Mouse (Mus musculus) hindlimb bud, embryonic 11.5 days (tissue): ENCODE measurements around the gene Pygo2.

Source experiments
- DNase-seq: peaks from one replicate; pipeline ENCODE4 v3.0.0-alpha.2; 2012; ENCODE audit warnings: low read depth, low spot score; ENCODE audit errors: extremely low spot score

The Pygo2 gene

GRCm38 (mm10) chr3:89392871-89393311 lies 37.1 kb upstream of the Pygo2 start:
- DNase-seq, result no peak

GRCm38 (mm10) chr3:89393605-89394004 lies 36.4 kb upstream of the Pygo2 start:
- no peak for DNase-seq

DNA sequence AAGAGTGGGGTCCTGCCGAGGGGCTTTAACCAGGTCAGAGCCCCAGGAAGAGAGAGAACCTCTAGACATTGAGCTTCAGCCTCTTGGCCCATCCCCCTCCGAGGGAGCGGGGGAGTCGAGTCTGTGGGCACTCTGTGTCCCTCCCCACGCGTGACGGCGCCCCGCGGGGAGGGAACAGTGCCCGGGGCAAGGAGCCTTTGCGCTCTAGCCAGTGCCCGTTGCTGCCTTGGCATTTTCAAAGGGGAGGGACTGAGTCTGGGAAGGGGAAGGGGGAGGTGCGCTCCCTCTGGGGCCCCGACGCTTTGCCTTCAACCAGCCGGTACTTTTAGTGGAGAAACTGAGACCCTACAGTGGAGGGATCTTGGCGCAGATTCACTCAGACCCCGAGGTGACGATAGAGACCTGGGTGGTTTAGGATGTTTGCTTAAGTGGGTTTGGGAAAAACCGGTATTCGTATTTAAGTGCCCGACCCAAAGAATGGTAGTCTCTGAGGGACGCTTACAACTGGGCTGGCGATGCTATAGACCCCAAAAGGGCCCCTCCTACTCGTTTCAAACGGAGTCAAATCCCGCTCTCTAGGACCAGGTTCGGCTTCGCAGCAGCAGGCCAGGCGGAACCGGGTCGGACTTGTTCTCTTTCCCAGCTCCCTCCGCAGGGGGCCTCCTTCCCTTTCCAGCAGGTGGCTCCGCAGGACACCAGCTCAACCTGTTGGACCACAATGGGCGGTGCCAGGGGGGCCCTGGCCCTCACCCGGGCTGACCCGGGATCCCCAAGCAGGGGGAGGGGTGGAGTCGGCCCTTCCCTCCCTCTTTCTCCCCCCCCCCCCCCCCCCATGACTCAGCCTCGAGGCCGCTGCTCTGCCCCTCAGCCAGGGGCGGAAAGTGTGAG lies 35.8 kb upstream of the Pygo2 start, which contains the start of gene Zbtb7b:
Gene Zbtb7b (minus strand): TSS at position 771 of the 888 bp plus-strand sequence.
- no peak for DNase-seq

GRCm38 (mm10) chr3:89394894-89395256 lies 35.1 kb upstream of the Pygo2 start:
- DNase-seq, result no peak

DNA sequence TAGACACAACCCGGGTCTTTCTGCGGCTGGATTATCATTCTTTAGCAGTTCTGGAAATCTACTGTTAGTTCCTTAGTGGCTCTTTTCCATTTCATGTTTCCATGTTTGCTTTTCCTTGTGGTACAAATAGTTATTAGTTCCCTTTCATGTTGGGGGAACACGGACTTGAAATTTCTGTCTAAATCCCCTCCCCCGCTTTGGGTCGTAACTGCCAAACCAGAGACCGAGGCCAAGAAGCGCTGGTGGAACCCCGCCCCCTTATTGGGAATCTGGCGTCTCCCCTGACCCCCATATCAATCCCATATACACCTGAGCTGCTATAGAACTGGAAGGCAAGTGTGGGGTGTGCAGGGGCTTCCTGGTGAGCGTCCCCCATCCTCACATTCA lies 34.6 kb upstream of the Pygo2 start:
- DNase-seq, result no peak

GRCm38 (mm10) chr3:89395806-89396653 lies 34.0 kb upstream of the Pygo2 start:
- no peak for DNase-seq

DNA sequence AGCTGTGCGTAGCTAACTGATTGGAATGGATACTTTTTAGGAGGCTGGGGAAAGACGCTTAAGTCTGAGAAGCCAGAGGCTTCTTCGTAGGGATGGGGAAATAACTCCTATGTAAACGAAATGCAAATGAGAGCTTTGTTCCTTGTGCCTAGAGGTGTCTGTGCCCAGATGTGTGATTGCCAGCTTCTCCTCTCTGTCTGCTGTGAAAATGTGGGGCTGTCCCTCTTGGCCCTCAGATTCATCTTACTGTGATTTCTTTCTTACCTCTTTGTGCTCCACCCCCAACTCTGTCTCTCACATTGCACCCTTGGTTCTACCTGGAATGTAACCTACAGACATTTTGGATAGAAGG lies 33.4 kb upstream of the Pygo2 start:
- no peak for DNase-seq

GRCm38 (mm10) chr3:89401329-89401728 lies 28.7 kb upstream of the Pygo2 start:
- DNase-seq, result no peak

DNA sequence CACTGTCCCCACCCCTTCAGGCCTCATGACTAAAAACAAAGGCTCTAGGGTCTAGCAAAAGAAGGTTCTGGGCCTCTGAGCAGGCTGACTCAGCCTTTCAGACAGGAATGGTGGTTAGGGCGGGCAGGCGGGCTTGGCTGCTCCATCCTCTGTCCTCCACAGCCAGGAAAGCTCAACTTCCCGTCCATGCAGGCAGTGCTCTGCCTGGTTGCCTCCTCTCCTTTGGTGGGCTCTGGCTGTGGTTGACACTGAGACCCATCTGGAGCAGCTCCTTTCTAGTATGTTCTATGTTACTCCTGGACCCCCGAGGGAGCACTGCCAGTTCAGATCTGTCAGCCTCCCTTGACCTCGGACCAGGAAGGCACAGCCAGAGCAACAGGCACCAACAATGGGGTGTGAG lies 27.3 kb upstream of the Pygo2 start, which contains the start of gene Lenep:
Gene Lenep (minus strand): TSS at position 101 of the 400 bp plus-strand sequence.
- DNase-seq, result no peak

GRCm38 (mm10) chr3:89406887-89407286 lies 23.1 kb upstream of the Pygo2 start:
- no peak for DNase-seq

GRCm38 (mm10) chr3:89408448-89408847 lies 21.6 kb upstream of the Pygo2 start:
- no peak for DNase-seq

DNA sequence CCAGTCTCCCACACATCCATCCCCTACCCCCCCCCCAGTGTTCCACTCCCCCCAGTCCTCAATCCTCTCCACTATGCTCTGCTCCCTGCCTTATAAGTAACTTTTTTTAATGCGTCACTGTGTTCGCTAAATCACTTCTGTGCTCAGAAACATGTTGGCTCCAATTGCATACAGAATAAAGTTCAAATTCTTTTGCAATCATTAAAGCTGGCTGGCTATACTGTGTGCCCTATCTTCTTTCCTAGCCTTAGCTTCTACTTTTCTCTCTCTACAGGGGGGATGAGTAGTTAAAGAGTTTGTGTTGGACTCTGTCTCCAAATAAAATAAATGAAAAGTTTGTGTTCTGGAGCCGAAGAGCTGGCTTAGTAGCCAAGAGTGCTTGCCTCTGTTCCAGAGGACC lies 20.3 kb upstream of the Pygo2 start:
- no peak for DNase-seq

GRCm38 (mm10) chr3:89410864-89411263 lies 19.1 kb upstream of the Pygo2 start:
- no peak for DNase-seq

DNA sequence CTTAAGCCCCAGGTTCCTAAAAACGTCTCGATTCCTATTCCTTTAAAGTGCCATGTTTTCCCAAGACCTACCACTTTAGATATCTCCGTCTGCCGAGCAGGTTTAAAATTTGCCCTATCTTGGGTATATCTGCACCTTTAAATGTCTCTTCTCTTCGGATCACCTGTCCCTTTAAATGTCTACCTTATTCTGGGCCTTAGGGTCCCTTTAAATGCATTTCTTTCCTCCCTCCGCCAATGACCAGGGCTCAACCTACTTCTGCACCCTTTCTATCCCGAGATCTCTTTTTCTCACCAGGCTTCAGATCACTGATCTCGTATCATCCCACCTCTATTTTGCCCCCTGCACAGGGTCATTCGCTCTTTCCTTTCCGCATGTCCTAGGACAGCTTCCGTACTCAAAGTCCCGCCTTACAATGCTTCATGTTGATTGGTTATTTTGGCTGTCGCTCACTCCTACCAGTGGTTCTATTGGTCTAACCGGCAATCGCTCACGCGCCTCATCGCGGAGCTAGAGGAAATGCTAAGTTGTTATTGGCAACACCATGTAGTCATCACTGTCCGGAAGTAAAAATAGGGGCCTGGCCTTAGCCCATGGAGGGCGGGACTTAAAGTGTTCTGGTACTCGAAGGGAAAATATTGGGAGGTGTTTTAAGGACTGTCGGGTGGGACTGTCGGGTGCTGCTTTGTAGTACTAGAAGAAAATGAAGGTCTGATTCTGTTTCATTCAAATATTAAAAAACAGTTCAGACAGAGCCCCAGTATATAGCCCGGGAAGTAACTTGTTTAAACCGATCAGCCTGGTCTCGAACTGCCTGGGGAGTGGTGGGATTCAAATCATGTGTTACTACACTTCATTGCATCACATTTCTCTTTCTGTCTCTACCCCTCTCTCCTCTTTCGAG lies 18.3 kb upstream of the Pygo2 start, which contains the start of gene Flad1:
Gene Flad1 (minus strand): TSS at position 381 of the 904 bp plus-strand sequence.
- DNase-seq, result peak; percentile 100

DNA sequence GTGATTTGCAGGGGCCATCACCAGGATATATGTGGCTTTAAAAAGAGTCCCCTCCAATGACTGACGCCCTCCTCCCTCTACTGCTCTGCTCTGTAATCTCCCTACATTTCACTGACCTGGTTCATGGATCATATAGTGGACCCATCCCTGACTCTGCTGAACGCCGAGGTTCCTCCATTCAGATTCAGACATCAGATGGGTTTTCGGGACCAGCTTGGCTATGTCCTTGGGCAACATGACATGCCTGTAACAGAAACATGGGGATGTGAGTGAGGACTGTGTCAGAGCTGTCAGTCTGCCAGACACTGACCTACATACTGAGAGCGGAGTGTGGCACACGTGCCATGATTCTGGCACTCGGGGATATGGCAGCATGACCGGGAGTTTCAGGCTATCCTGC lies 13.9 kb upstream of the Pygo2 start:
- DNase-seq, result no peak

GRCm38 (mm10) chr3:89417131-89417530 lies 12.9 kb upstream of the Pygo2 start:
- no peak for DNase-seq

GRCm38 (mm10) chr3:89417840-89418169 lies 12.2 kb upstream of the Pygo2 start:
- no peak for DNase-seq

DNA sequence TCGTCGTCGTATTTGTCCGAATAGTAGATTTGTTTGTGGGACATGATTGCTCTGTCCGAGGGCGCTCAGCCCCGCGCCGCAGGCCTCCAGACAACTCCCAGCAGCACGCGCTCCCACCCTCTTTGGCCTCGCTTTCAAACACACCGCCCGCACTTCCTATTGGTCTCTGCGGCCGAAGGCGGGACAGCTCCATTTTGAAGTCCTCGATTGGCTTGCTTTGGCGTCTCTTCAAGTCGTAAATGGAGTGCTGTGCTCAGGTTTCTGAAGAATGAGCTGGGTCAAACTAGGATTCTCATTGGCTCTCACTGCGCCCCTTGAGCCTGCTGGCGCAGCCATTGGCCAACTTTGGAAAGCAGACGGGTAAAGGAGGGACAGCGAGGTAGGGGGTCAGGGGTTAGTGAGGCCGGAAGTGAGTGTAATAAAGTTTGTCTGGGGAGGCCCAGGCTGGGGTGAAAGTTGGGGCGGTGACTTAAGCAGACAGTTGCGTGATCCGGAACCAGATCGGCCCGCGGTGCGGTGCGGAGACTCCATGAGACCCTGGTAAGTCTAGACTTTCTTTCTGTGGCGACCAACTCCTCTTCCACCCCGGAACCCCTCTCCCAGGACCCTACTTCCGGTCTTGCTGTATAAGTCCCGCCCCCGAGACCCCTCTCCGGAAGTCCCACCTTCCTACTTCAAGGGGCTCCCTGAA lies 11.7 kb upstream of the Pygo2 start, which contains the start of the genes Cks1b and Shc1:
Gene Cks1b (minus strand): TSS at position 214 of the 691 bp plus-strand sequence.
Gene Shc1 (plus strand): TSS at position 274 of the 691 bp plus-strand sequence.
- peak; percentile 98 for DNase-seq

DNA sequence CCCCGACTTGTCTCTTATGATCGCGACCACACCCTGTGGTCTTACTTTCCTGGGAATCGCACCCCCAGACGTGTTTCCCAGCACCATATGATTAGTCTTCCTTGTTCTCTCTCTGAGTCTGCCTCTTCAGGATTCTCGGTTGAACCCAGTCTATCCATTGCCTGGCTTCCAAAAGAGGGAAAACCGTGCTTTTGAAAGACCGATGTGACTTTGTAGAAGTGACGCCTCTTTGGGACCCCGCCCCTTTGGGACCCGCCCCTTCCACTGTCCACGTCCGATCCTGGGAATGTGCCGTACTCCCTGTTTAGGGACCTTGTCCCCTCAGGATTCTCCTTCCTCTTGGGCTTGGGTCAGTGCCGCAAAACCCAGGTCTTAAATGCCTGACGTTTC lies 11.2 kb upstream of the Pygo2 start:
- DNase-seq, result no peak

DNA sequence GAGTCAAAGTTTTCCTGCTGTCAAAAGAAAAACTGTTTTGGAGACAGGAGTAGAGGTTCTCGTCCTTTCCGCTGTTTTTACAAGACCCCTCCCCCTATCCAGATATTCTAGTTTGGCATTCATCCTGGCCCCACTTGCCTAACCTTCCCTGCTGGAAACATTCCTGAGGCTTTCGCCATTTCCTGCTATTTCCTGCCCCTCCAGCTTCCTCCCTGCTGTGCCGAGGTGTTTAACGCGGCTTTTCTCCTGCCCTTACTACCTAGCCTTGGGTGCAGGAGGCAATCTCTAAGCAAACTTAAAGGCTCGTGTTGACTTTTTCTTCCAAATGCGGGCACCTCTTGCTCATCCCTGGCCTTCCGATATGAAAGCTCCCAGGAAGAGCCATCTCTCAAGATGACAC lies 10.4 kb upstream of the Pygo2 start:
- no peak for DNase-seq
